Mouse (Mus musculus): Measurements from ENCODE around the gene Lamp1. TPM values are rescaled to one million over a fixed set of nuclear protein-coding genes. Genes with fewer than 3 reads are reported as not detected.

The Lamp1 gene
- polyA plus RNA-seq, 1 experiment from 2014 or later: 247 TPM

GRCm38 (mm10) chr8:13164361-13164760 is 5.4 kb downstream of the Lamp1 start:
- Histone ChIP-seq H3K36me3 (peaks cover 28% of the 10 kb centered on the region), H3K27me3 (no peaks in the 10 kb centered on the region), H3K4me3 (no peak overlapping the region), H3K4me2 (replicated peaks) (no peak overlapping the region), H3K9me3 (no peaks in the 10 kb centered on the region), H3K27ac (no peak overlapping the region), H3K4me1 (peaks cover 10% of the 10 kb centered on the region), H3K9ac (no peak overlapping the region)
- WGBS: 90% methylated on average over 5 of the region's 5 CpGs
- ATAC-seq (ENCODE audit: insufficient number of reproducible peaks, insufficient read depth, low FRiP score, low TSS enrichment): no peak

GRCm38 (mm10) chr8:13170510-13170909 is 11.5 kb downstream of the Lamp1 start:
- H3K9ac ChIP-seq: no peak overlapping the region
- H3K4me3 ChIP-seq: no peak overlapping the region
- no peak overlapping the region for H3K4me2 ChIP-seq (replicated peaks)
- H3K27me3 ChIP-seq: no peaks in the 10 kb centered on the region
- WGBS: 67% methylated on average over 1 of the region's 1 CpGs
- H3K4me1 ChIP-seq: no peaks in the 10 kb centered on the region
- peaks cover 81% of the 10 kb centered on the region for H3K36me3 ChIP-seq
- no peak for ATAC-seq (ENCODE audit: insufficient number of reproducible peaks, insufficient read depth, low FRiP score, low TSS enrichment)
- H3K9me3 ChIP-seq: no peaks in the 10 kb centered on the region
- no peak overlapping the region for H3K27ac ChIP-seq

- no peak overlapping the region for H3K9ac ChIP-seq
- WGBS: 95% methylated on average over 4 of the region's 4 CpGs
- ATAC-seq (ENCODE audit: insufficient number of reproducible peaks, insufficient read depth, low FRiP score, low TSS enrichment): no peak
- no peaks in the 10 kb centered on the region for H3K27me3 ChIP-seq
- H3K4me3 ChIP-seq: no peak overlapping the region
- no peak overlapping the region for H3K27ac ChIP-seq
- H3K9me3 ChIP-seq: no peaks in the 10 kb centered on the region
- H3K4me1 ChIP-seq: no peaks in the 10 kb centered on the region
- peaks cover 75% of the 10 kb centered on the region for H3K36me3 ChIP-seq
- no peak overlapping the region for H3K4me2 ChIP-seq (replicated peaks)
Observed at GRCm38 (mm10) chr8:13174305-13174704, 15.3 kb downstream of the Lamp1 start.

DNA sequence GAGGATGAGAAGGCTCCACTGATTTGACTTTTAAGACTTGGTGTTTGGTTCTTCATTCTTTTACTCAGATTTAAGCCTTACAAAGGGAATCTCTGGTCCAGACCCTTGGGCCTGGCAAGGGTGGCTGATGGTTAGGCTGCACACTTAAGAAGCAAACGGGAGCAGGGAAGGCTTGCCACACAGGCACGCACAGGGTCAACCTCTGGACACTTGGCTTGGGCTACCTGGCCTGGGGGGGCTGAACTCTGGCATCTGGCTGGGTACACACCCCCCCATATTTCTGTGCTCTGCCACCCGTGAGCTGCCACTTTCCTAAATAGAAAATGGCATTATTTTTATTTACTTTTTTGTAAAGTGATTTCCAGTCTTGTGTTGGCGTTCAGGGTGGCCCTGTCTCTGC is 15.8 kb downstream of the Lamp1 start:
- Histone ChIP-seq H3K27me3 (no peaks in the 10 kb centered on the region), H3K36me3 (peaks cover 70% of the 10 kb centered on the region), H3K4me3 (no peak overlapping the region), H3K4me1 (no peaks in the 10 kb centered on the region), H3K9ac (no peak overlapping the region), H3K27ac (no peak overlapping the region), H3K9me3 (no peaks in the 10 kb centered on the region), H3K4me2 (replicated peaks) (no peak overlapping the region)
- ATAC-seq (ENCODE audit: insufficient number of reproducible peaks, insufficient read depth, low FRiP score, low TSS enrichment): no peak
- 94% methylated on average over 4 of the region's 4 CpGs for WGBS

GRCm38 (mm10) chr8:13175650-13176049 is 16.7 kb downstream of the Lamp1 start:
- Histone ChIP-seq H3K36me3 (peaks cover 66% of the 10 kb centered on the region), H3K27me3 (no peaks in the 10 kb centered on the region), H3K27ac (no peak overlapping the region), H3K9ac (no peak overlapping the region), H3K4me1 (no peaks in the 10 kb centered on the region), H3K4me3 (no peak overlapping the region), H3K9me3 (no peaks in the 10 kb centered on the region), H3K4me2 (replicated peaks) (no peak overlapping the region)
- no peak for ATAC-seq (ENCODE audit: insufficient number of reproducible peaks, insufficient read depth, low FRiP score, low TSS enrichment)
- WGBS: 94% methylated on average over 1 of the region's 1 CpGs

GRCm38 (mm10) chr8:13177173-13177852 is 18.4 kb downstream of the Lamp1 start:
- no peak overlapping the region for H3K4me3 ChIP-seq
- H3K4me1 ChIP-seq: no peaks in the 10 kb centered on the region
- 93% methylated on average over 7 of the region's 7 CpGs for WGBS
- ATAC-seq (ENCODE audit: insufficient number of reproducible peaks, insufficient read depth, low FRiP score, low TSS enrichment): no peak
- no peak overlapping the region for H3K4me2 ChIP-seq (replicated peaks)
- H3K27ac ChIP-seq: no peak overlapping the region
- H3K9me3 ChIP-seq: no peaks in the 10 kb centered on the region
- no peak overlapping the region for H3K9ac ChIP-seq
- no peaks in the 10 kb centered on the region for H3K27me3 ChIP-seq
- peaks cover 50% of the 10 kb centered on the region for H3K36me3 ChIP-seq

DNA sequence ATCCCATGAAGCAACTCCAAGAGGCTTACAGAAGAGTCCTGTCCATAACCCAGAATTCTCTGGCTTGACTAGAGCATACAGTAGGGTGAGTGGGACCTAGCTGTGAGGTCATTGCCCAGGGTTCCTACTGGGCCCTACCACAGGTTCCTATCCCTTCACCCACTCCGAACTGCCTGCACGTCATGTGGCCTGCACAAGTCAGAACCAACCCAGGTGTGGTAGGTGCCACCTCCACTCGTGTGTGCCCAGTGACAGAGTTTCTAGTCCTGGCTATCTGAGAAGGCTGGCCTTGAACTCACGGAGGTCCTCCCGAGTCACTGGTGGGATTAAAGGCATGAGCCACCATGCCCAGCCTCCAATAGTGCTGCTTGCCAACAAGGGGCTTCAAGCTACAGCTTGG is 19.2 kb downstream of the Lamp1 start:
- no peaks in the 10 kb centered on the region for H3K27me3 ChIP-seq
- WGBS: 97% methylated on average over 5 of the region's 5 CpGs
- no peak overlapping the region for H3K4me3 ChIP-seq
- no peak for ATAC-seq (ENCODE audit: insufficient number of reproducible peaks, insufficient read depth, low FRiP score, low TSS enrichment)
- no peak overlapping the region for H3K4me2 ChIP-seq (replicated peaks)
- peaks cover 41% of the 10 kb centered on the region for H3K36me3 ChIP-seq
- no peaks in the 10 kb centered on the region for H3K9me3 ChIP-seq
- H3K9ac ChIP-seq: no peak overlapping the region
- H3K27ac ChIP-seq: no peak overlapping the region
- H3K4me1 ChIP-seq: no peaks in the 10 kb centered on the region

DNA sequence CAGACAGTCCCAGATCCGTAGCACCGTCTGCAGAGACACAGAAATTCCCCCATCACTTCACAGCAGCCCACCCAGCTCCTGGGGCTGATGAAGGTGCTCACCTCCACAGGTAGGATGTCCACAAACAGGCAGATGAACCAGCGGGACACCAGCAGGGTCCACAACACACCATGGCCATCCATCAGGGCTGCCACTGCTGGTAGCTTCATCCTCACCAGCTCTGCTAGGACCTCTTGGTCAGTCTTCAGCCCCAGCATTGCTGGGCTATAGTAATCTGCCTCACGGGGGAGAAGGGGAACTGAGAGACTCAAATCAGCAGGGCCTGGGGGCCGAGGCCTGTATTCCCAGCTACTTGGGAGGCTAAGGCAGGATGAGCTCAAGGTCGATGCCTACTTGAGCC is 20.5 kb downstream of the Lamp1 start:
- no peak overlapping the region for H3K9ac ChIP-seq
- H3K9me3 ChIP-seq: no peaks in the 10 kb centered on the region
- ATAC-seq (ENCODE audit: insufficient number of reproducible peaks, insufficient read depth, low FRiP score, low TSS enrichment): no peak
- no peak overlapping the region for H3K4me2 ChIP-seq (replicated peaks)
- H3K27ac ChIP-seq: no peak overlapping the region
- H3K4me1 ChIP-seq: no peaks in the 10 kb centered on the region
- H3K4me3 ChIP-seq: no peak overlapping the region
- H3K36me3 ChIP-seq: peaks cover 29% of the 10 kb centered on the region
- no peaks in the 10 kb centered on the region for H3K27me3 ChIP-seq
- WGBS: 75% methylated on average over 6 of the region's 6 CpGs

GRCm38 (mm10) chr8:13179948-13180347 is 21.0 kb downstream of the Lamp1 start:
- H3K27me3 ChIP-seq: no peaks in the 10 kb centered on the region
- no peak overlapping the region for H3K4me2 ChIP-seq (replicated peaks)
- H3K27ac ChIP-seq: no peak overlapping the region
- no peak overlapping the region for H3K4me3 ChIP-seq
- H3K9me3 ChIP-seq: no peaks in the 10 kb centered on the region
- WGBS: 72% methylated on average over 7 of the region's 7 CpGs
- no peak for ATAC-seq (ENCODE audit: insufficient number of reproducible peaks, insufficient read depth, low FRiP score, low TSS enrichment)
- H3K4me1 ChIP-seq: no peaks in the 10 kb centered on the region
- H3K9ac ChIP-seq: no peak overlapping the region
- peaks cover 26% of the 10 kb centered on the region for H3K36me3 ChIP-seq

DNA sequence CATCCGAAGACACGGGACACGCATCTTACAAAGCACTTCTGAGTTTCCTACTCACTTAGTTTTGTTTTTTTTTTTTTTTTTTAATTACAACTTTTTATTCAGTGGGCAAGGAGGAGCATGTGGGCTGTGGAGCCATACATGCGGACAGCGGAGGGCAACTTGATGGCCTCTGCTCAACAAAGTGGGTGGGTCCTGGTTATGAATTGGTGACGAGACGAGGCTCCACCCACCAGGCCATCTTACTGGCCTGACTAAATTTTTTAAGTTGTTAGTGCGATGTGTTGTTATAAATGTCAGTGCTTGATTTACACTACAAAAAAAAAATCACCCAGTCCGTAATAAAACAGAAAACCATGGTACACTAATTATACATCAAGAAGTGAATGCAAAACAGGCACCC is 21.4 kb downstream of the Lamp1 start:
- Histone ChIP-seq H3K9ac (no peak overlapping the region), H3K27me3 (no peaks in the 10 kb centered on the region), H3K9me3 (no peaks in the 10 kb centered on the region), H3K27ac (no peak overlapping the region), H3K4me2 (replicated peaks) (no peak overlapping the region), H3K36me3 (peaks cover 21% of the 10 kb centered on the region), H3K4me3 (no peak overlapping the region), H3K4me1 (no peaks in the 10 kb centered on the region)
- ATAC-seq (ENCODE audit: insufficient number of reproducible peaks, insufficient read depth, low FRiP score, low TSS enrichment): no peak
- 84% methylated on average over 9 of the region's 9 CpGs for WGBS

GRCm38 (mm10) chr8:13180911-13181690 is 22.1 kb downstream of the Lamp1 start:
- Histone ChIP-seq H3K27ac (no peak overlapping the region), H3K9ac (no peak overlapping the region), H3K36me3 (peaks cover 14% of the 10 kb centered on the region), H3K4me3 (no peak overlapping the region), H3K4me1 (no peaks in the 10 kb centered on the region), H3K9me3 (no peaks in the 10 kb centered on the region), H3K27me3 (no peaks in the 10 kb centered on the region), H3K4me2 (replicated peaks) (no peak overlapping the region)
- 80% methylated on average over 18 of the region's 18 CpGs for WGBS
- ATAC-seq (ENCODE audit: insufficient number of reproducible peaks, insufficient read depth, low FRiP score, low TSS enrichment): no peak

DNA sequence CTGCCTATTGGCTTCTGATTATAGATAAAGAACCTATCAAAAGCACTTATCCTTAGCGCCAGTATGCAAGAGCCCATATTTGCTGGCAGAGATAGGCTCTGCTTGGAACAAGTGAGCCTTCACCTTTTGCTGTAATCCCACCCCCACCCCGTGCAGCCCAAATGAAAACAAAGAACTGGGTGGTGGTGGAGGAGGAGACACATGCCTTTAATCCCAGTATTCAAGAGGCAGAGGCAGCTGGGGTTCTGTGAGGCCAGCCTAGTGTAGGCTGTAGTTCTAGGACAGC is 22.7 kb downstream of the Lamp1 start:
- Histone ChIP-seq H3K27ac (no peak overlapping the region), H3K4me3 (no peak overlapping the region), H3K9ac (no peak overlapping the region), H3K9me3 (no peaks in the 10 kb centered on the region), H3K36me3 (peaks cover 11% of the 10 kb centered on the region), H3K4me1 (no peaks in the 10 kb centered on the region), H3K27me3 (no peaks in the 10 kb centered on the region), H3K4me2 (replicated peaks) (no peak overlapping the region)
- ATAC-seq (ENCODE audit: insufficient number of reproducible peaks, insufficient read depth, low FRiP score, low TSS enrichment): no peak
- WGBS: 63% methylated on average over 2 of the region's 2 CpGs

Measured in embryonic facial prominence, embryonic 12.5 days (tissue).